Mouse (Mus musculus): Measurements from ENCODE around the gene Nmb. TPM values are rescaled to one million over a fixed set of nuclear protein-coding genes. Genes with fewer than 3 reads are reported as not detected.

The Nmb gene
- 2.1 TPM in 2 replicates for polyA plus RNA-seq (2012)

- no peak for TF ChIP-seq GATA1 (IDR thresholded peaks at IDR 0.05; ENCODE audit: low read length)
Observed at GRCm38 (mm10) chr7:80904921-80905515, at the start of gene Nmb. Nmb (minus strand) TSS chr7:80905076.

GRCm38 (mm10) chr7:80954251-80954650, 49.4 kb upstream of the Nmb start:
- TF ChIP-seq GATA1 (IDR thresholded peaks at IDR 0.05; ENCODE audit: low read length), result no peak

- no peak for TF ChIP-seq GATA1 (IDR thresholded peaks at IDR 0.05; ENCODE audit: low read length)
Observed at GRCm38 (mm10) chr7:80952140-80952539, 47.3 kb upstream of the Nmb start.

GRCm38 (mm10) chr7:80951461-80951860, 46.6 kb upstream of the Nmb start:
- no peak for TF ChIP-seq GATA1 (IDR thresholded peaks at IDR 0.05; ENCODE audit: low read length)

GRCm38 (mm10) chr7:80947445-80948350, 42.8 kb upstream of the Nmb start, which contains the start of gene Sec11a:
Sec11a (minus strand) TSS chr7:80947780.
- no peak for TF ChIP-seq GATA1 (IDR thresholded peaks at IDR 0.05; ENCODE audit: low read length)

- TF ChIP-seq GATA1 (IDR thresholded peaks at IDR 0.05; ENCODE audit: low read length), result no peak
Observed at GRCm38 (mm10) chr7:80939808-80940207, 34.9 kb upstream of the Nmb start.

GRCm38 (mm10) chr7:80935834-80936233, 31.0 kb upstream of the Nmb start:
- TF ChIP-seq GATA1 (IDR thresholded peaks at IDR 0.05; ENCODE audit: low read length), result no peak

- TF ChIP-seq GATA1 (IDR thresholded peaks at IDR 0.05; ENCODE audit: low read length), result no peak
Observed at GRCm38 (mm10) chr7:80932777-80933176, 27.9 kb upstream of the Nmb start.

GRCm38 (mm10) chr7:80931618-80932207, 26.8 kb upstream of the Nmb start:
- no peak for TF ChIP-seq GATA1 (IDR thresholded peaks at IDR 0.05; ENCODE audit: low read length)

GRCm38 (mm10) chr7:80923165-80923564, 18.3 kb upstream of the Nmb start:
- no peak for TF ChIP-seq GATA1 (IDR thresholded peaks at IDR 0.05; ENCODE audit: low read length)

GRCm38 (mm10) chr7:80919647-80920008, 14.8 kb upstream of the Nmb start:
- TF ChIP-seq GATA1 (IDR thresholded peaks at IDR 0.05; ENCODE audit: low read length), result no peak

- no peak for TF ChIP-seq GATA1 (IDR thresholded peaks at IDR 0.05; ENCODE audit: low read length)
Observed at GRCm38 (mm10) chr7:80918982-80919646, 14.2 kb upstream of the Nmb start.

- no peak for TF ChIP-seq GATA1 (IDR thresholded peaks at IDR 0.05; ENCODE audit: low read length)
Observed at GRCm38 (mm10) chr7:80917916-80918465, 13.1 kb upstream of the Nmb start.

- TF ChIP-seq GATA1 (IDR thresholded peaks at IDR 0.05; ENCODE audit: low read length), result no peak
Observed at GRCm38 (mm10) chr7:80912496-80912895, 7.6 kb upstream of the Nmb start.

- TF ChIP-seq GATA1 (IDR thresholded peaks at IDR 0.05; ENCODE audit: low read length), result no peak
Observed at GRCm38 (mm10) chr7:80911053-80911452, 6.2 kb upstream of the Nmb start.
